Mouse (Mus musculus): ENCODE results near the gene Ldah. TPM values are rescaled to one million over a fixed set of nuclear protein-coding genes. Genes with fewer than 3 reads are reported as not detected.

Gene Ldah
- total RNA-seq, 2 experiments from 2014 or later: 43.6 to 45.4 TPM

DNA sequence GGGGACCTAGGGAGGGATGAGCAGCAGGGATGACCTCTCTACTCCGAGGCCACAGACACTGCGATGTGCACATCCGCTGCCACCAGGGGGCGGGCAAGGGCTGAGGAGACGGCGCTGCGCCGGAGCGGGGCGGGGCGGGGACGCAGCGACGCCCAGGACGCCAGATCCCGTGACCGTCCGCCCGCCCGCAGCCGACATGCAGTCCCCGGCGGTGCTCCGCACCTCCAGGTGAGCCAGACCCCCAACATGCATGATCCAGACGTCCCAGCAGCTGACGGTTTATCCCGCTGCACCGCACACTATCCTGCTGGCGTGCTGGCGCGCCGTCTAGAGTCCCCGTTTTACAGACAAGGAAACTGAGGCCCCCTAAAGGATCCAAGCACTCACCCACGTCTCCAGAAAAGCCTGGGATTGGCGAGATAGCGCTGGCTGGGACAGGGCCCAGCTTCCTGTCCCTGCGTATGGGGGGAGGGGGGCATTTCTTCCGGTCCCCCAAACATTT, 105.4 kb downstream of the Ldah start, which contains the start of gene Hs1bp3:
TSS of gene Hs1bp3 (plus strand) at position 163 of the 502 bp plus-strand sequence.
- peak; percentile 80 to 86 for DNase-seq (ENCODE audit: low spot score in 2 of 2)

DNA sequence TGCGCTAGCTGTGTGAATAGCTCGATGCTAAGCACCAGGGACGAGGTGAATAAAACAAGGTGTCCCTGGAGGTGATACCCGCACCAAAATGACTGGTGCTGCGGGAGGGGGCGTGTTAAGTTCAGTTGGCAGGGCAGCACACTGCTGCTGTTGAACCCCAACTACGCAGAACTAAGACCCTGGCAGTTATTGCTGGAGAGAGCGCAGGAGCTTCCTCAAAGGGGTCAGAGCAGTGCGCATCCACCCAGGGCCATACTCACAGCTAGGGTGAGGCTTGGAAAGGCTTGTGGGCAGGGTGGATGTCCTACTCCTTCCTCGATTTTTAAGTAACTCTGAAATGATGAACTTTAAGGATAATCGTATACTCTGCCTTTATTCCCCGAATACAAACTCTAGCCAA, 105.9 kb downstream of the Ldah start:
- no peak for DNase-seq (ENCODE audit: low spot score in 2 of 2)

DNA sequence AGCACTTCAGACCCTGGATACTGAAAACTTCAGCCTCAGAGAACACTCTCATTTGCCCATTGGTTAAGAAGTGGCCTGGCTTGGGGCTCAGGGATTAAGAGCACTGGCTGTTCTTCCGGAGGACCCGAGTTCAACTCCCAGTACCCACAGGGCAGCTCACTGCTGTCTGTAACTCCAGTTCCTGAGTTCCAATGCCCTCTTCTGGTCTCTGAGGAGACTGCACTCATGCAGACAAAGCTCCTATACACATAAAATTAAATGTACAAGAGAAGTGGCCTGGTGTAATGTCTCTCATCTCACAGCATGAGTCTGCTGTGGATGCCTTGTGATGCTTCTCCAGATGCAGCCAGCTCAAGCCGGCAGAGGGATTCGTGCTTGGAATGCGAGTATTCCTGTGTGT, 108.6 kb downstream of the Ldah start:
- DNase-seq (ENCODE audit: low spot score in 2 of 2): no peak

DNA sequence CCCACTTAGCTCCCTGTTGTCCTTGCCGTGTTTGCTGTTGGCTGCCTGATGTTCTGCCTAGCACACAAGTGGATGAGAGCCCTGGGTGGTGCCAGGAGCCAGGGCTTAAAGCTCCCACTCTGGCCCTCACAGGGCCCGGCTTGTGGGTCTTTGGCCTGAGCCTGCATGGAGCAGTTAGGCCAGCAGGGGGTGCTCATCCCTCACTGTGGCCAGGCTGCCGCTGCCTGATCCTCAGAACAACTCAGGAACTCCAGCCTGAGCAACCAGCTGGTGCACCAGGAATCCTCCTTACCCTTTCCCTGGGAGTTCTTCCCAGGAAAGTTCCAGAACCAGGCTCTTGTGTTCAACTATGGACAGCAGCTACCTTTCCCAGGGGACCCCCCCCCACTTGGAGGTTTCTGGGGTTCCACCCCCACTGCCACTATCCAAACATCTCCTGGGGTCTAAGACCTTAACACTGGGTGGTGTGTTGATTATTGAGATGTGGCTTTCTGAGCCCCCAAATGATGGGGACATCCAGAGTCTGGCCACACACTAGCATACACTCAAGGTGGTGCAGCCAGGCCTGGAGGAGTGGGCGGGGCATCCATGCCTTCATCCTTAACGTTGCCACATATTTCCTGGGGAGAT, 112.3 kb downstream of the Ldah start:
- DNase-seq (ENCODE audit: low spot score in 2 of 2): peak; percentile 75 to 92

DNA sequence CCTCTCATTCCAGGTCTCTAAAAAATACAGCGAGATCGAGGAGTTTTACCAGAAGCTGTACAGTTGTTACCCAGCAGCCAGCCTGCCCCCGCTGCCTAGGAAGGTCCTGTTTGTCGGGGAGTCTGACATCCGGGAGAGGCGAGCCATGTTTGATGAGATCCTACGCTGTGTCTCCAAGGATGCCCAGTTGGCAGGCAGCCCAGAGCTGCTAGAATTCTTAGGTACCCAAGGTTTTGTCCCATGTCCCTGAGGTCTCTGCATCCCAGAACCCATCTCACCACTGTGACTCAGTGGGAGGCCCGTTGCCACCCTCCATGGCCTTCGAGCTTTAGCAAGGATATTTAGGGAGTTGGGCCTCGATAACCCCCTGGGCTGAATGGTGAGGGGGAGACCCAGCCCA, 113.6 kb downstream of the Ldah start:
- no peak for DNase-seq (ENCODE audit: low spot score in 2 of 2)

DNA sequence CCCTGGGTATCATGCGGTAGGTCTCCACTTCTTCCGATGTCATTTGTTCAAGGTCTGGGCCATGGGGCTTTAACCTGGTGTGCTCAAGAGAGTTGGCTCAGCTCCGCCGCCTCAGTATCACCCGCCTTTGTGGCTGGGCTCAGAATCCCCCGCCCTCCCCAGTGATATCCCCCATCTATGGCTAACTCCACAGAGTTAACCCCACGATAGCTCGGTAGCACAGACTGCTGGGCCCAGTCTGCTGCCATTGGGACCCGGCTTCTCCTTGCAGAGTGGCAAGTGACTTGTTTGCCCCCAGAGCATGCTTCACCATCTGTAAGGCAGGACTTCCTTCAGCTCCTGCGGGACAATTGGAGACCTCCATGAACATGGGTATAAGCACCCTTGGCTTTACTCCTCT, 116.2 kb downstream of the Ldah start:
- no peak for DNase-seq (ENCODE audit: low spot score in 2 of 2)

DNA sequence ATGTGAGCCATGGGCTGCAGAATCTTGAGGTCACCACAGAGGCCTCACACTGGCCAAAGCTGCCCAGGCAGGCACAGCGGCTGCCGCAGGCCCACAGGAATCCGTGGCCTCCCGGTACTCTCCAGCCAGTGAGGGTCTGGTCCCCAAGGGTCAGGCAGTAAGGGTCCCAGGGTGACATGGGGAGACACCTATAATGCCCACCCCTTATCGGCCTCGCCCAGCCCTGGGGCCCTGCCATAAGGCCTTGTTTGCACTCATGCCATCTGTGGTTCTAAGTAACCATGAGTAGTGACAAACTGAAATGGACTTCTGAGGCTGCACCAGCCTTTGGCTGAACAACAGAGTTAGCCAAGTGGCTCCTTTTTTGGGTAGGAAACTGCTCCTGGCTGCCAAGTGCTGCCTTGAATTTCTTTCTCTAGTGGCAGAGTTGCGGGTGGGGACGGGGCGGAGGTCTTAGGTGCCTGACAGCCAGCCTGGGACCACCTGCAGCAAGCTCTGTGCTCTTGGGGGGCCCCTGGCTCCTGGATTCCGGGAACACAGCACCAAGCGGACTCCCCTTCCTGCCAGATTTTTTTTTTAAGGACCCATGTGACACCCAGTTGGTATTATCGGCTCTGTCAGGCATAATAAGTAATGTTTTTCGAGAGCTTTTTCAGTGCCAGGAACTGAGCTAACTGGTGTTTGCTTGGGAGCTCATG, 117.5 kb downstream of the Ldah start:
- DNase-seq (ENCODE audit: low spot score in 2 of 2): peak in 1 of 2 experiments; percentile 78

DNA sequence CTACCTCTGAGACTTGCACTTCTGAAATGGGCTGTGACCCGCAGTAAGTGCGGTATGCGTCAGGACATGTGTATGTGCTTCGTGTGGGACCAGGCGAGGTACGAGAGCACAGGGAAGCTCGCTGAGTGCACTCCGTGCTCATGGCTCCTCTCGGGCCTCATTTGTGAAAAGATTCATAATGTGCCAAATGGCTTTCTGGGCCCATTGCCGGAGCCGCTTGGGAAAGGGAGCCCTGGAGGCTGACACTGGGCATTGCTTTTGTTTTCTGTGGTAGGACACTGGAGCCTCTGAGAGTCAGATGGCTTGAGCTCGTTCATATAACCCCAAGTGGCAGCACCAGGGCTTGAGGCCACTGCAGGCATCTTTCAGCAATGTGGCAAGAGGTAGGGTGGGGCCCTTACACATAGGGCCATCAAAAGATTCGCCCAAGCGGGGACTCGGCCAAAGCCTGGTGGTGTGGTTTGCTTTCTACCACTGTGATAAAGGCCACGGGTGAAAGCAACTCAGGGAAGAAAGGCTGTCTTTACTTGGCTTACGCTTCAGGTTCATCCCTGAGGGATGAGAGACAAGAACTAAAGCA, 118.1 kb downstream of the Ldah start:
- peak; percentile 46 to 81 for DNase-seq (ENCODE audit: low spot score in 2 of 2)

DNA sequence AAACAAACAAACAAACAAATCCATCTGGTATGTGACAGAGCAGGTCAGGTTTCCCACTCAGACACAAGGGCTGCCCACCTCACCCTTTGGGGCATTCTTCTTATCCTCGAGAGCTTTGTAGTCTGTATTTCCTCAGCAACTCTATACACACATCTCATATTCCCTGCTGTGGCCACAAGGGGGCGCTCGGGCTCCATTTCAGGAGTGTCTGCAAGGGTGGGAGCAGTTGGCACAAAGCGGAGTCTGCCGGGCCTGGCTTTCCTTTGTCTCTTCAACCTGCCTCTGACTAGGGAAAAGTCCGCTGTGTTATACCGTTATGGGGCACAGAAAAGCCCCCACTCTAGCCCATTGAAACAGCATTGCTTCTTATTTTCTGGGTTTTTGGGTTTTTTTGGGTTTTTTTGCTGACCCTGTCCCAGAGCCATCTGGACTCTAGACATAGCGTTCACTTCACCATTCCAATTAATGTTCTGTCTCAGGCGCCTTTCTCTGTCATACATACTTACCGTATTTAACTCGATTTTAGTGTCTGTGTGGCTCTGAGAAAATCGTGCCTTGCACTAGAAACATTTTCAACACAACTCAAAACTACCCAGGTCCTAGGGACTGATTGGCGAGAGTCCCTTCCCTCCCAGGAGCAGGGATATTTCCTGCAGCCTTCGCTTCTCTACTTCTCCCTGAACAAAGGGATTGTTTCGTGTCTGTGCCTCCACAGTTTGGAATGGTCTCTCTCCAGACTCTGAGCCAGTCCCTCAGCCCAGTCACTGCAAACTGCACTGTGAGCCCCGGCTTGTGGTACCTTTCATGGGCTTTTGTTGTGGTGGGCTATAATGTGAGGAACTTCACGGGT, 119.1 kb downstream of the Ldah start:
- peak; percentile 93 to 98 for DNase-seq (ENCODE audit: low spot score in 2 of 2)

DNA sequence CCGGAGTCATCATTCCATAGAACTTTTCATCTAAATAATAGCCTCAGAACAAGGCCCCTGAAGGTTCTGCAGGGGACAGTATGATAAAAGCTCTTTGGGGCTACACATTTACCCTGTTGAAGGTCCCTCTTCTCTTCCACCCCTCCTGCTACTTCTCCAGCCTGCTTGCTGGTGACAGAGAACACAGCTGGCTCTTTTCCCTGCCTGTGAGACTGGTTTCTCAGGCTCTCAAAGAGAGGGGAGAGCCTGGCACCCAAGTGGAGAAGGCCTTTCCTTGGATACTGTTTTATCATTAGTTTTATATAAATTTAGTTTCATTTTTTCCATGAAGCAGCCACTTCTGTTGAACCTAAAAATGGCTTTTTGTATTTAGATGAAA, 119.8 kb downstream of the Ldah start:
- no peak for DNase-seq (ENCODE audit: low spot score in 2 of 2)

DNA sequence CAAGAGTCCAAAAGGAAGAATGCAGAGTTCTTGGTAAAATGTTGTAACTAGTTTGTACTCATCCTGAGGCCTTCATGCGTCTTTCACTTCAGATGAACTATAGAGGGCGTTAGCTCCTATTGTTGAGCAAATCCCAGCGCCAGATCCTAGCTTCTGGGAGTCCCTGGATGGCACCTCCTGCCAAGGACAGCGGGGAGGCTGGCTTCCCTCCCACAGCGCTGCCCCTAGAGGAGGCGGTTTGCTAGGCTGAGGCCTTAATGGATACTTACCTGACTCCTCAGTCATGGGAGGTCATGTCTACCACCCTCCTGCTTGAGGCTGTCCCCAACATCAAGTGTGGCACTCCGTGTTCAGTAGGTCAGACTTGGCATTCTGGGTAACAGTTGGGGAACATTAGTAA, 121.3 kb downstream of the Ldah start:
- no peak for DNase-seq (ENCODE audit: low spot score in 2 of 2)

DNA sequence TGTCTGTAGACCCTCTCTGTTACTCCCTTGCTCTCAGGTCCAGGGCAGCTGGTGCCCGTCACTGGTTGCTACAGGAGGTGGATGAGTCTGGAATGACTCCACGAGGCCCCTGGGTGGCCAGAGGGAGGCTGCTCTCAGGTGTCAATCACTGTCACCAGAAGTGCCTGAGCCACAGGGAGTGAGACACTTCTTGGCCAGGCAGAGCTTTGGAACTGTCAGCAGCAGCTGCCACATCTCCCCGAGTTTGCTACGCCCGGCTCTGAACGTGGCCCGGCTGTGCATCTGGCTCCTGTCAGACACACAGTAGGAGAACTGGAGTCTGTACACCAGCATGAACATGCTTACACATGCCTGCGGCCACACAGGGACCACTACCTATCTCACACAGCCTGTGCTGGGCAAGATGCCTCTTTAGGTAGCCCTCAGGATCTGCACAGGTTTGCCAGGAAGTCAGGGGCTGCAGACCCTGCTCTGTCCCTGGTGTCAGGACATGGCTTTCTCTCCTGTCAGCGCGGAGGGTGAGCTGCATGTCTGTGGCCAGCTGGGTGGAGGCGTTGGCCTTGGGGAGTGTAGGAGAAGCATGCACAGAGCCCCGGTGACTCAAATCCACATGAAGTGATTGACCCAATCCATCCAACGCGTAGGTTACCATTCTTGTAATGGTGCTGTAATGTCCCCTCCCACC, 123.7 kb downstream of the Ldah start:
- DNase-seq (ENCODE audit: low spot score in 2 of 2): no peak

DNA sequence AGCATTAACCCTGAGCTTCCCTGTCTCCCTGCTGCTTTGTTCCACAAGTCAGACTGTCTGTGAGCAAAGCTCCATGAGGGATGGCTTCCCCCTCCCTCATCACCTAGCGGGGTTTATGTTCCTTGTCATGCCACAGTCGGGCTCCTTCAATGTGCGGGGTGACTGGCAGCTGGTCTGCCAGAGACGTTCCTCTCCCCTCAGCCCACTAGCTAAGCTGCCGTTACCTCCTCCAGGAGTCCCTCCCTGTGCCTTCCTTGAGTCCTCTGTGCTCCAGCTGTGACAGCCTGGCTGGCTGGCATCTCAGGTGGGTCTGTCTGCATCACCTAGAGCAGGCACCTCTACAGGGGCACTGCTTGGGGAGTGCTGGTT, 124.3 kb downstream of the Ldah start:
- DNase-seq (ENCODE audit: low spot score in 2 of 2): no peak

DNA sequence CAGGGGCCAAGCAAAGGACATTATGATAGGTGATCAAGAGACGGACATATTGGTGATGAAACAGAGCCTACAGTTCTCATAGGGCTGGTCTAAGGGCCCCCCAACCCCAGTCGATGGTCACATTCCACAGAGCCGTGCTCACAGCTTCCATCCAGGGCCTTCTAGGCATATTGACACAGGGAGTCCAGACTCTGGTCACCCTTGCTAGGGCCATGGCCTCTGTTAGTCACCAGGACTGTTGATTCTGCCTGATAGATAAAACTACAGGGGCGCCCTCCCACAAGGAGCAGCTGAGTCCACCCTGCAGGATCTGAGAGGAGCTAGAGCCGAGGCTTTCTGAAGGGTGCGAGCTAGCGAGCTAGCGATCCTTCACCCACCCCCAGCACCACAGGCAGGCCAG, 125.7 kb downstream of the Ldah start:
- DNase-seq (ENCODE audit: low spot score in 2 of 2): no peak

DNA sequence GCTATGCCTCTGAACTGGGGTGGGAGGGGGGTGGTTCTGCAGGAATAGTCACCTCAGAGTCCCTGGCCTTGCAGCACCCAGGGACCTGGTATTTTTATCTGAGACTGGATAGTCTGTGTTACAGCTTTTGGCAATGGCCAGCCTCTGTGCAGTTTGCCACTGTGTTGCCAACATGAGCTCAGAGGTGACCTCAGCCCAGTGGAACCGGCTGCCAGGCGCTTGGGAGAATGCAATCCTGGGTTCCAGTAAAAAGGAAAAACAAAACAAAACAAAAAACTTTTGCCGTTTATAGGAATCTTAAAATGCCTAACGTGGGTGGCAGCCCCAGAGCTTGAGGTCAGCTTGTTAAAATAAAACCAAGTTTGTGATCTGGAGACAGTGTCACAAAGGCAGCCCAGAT, 126.4 kb downstream of the Ldah start:
- DNase-seq (ENCODE audit: low spot score in 2 of 2): no peak

Other genes starting within 250 kb of the Ldah start
- not detected for gene Apob, start 230.5 kb upstream of the Ldah start, total RNA-seq (2021)
- under 1 TPM; 0.30 to 0.59 TPM for gene Gdf7, start 93.8 kb downstream of the Ldah start, total RNA-seq (2021)
- gene Hs1bp3, start 105.3 kb downstream of the Ldah start, total RNA-seq (2021): 10 to 100 TPM; 18.2 to 18.3 TPM

Measured in layer of hippocampus, adult 18-20 months (tissue).